Mouse (Mus musculus): Measurements from ENCODE around the gene Thbs4.

DNA sequence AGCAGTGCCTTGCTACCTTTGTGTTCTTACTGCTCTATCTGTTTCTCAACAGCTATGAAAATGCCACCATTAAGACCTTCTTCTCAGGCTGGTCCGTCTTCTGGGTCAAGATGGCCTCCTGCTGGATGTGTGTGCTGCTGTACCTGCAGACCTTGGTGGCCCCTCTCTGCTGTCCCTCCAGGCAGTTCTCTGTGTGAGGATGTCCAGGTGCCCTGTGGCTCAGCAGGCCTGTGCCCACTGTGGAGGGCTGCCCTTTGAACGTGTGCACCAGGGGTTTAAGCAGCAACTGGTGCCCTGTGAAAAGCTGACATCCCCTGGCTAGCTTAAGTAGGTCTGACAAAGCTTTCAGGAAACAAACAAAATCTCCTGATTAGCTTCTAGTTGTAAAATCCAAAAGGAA is 86.7 kb downstream of the Thbs4 start:
- TF ChIP-seq CTCF (IDR thresholded peaks at IDR 0.05; ENCODE audit: low read depth), result no peak
- no peak for TF ChIP-seq EP300 (IDR thresholded peaks at IDR 0.05; ENCODE audit: low read depth)

Data from liver, embryonic 14.5 days (tissue).